Mouse (Mus musculus) G1E (cell line): ENCODE measurements around the gene Ddah1.

Source experiments
- CTCF ChIP-seq: IDR thresholded peaks from 2 replicates; pipeline ENCODE4 v1.5.1; 2012; ENCODE audit warnings: low read depth, low read length, inconsistent platforms, mixed read lengths
- GATA1 ChIP-seq: IDR thresholded peaks from 2 replicates; pipeline ENCODE4 v1.6.1; 2012; ENCODE audit warnings: borderline replicate concordance, low read length, inconsistent platforms, mixed read lengths
- GATA2 ChIP-seq: IDR thresholded peaks from 2 replicates; pipeline ENCODE4 v1.6.1; 2012; ENCODE audit warnings: low read depth, low read length, inconsistent platforms, borderline replicate concordance
- POLR2AphosphoS5 ChIP-seq: IDR thresholded peaks from 2 replicates; pipeline ENCODE4 v1.6.1; 2012; ENCODE audit warnings: low read depth, low read length, inconsistent platforms; ENCODE audit not compliant: insufficient replicate concordance
- TAL1 ChIP-seq: conservative IDR thresholded peaks from 2 replicates; pipeline ENCODE4 v1.6.1; 2012; ENCODE audit warnings: low read depth, low read length, inconsistent platforms, mixed read lengths

DNA sequence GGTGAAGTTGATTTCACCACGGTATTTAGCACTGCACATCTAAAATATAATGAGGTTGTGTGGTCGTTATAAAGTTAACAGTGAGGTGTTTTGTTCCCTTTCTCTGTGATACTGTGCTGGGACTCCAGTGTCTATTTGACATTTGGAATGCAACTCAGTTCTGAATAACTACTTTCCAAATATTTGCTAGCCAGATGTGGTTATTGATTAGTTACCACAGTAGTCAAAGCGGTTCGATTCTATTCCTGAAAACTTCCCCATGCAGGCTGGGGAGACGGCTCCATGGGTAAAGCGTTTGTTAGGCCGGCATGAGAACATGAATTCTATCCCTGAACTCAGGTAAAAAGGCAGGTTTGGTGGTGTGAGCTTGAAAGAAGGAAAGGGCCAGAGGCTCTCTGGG lies 154.0 kb downstream of the Ddah1 start:
- TF ChIP-seq GATA2, result no peak
- no peak for TF ChIP-seq CTCF
- no peak for TF ChIP-seq GATA1
- TF ChIP-seq POLR2AphosphoS5, result no peak
- TF ChIP-seq TAL1, result no peak
